Mouse (Mus musculus) hindlimb bud, embryonic 11.5 days (tissue): ENCODE measurements around the gene Alg1.
"Not testable (repeated sequence)": the region's sequence is repeated elsewhere in the genome, so short reads cannot be mapped to it uniquely, and the experiment has no call there.

ENCODE experiments used
- DNase-seq: peaks from one replicate; pipeline ENCODE4 v3.0.0-alpha.2; 2012; ENCODE audit warnings: low read depth, low spot score; ENCODE audit errors: extremely low spot score

Alg1 gene

DNA sequence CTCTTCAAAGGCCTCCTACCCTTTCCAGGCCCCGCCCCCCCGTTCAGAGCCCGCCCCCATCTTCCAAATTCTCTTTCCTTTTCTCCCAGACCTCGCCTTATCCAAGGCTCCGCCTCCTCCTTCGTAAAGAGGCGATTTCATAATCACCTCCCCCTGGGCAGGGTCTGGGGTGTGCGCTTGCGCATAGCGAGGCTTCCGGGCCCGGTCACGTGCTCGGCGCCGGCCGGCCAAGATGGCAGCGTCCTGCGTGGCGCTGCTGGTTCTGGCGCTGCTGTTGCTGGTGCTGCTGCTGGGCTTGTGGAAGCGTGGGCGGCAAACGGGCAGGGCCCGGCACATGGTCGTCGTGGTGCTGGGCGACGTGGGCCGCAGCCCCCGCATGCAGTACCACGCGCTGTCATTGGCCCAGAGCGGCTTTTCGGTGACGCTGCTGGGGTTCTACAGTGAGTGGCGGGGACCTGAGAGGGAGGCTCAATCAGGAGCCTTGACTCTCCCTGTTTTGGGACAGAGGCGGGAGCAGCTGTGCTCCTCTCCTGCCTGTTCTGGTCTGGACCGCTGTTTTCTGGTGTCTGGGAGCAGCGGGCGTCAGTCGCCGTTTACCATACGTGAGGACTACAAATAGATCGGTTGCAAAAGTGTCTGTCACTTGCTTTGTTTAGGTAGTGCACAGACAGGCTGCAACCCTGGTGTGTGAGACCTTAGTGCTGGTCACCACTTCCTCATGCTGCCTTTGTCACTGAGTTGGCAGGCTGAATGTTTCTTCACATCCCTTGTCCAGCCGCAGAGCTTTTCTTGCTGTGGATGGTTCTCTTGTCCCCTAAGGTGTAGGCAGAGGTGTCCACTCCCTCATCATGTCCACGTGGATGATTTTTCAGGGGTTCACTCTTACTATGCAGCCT, at the start of gene Alg1:
TSS of gene Alg1 (plus strand) at position 204 of the 896 bp plus-strand sequence.
- DNase-seq, result peak; percentile 79

- DNase-seq, result no peak
Observed at GRCm38 (mm10) chr16:5184101-5184500, 49.3 kb upstream of the Alg1 start.

DNA sequence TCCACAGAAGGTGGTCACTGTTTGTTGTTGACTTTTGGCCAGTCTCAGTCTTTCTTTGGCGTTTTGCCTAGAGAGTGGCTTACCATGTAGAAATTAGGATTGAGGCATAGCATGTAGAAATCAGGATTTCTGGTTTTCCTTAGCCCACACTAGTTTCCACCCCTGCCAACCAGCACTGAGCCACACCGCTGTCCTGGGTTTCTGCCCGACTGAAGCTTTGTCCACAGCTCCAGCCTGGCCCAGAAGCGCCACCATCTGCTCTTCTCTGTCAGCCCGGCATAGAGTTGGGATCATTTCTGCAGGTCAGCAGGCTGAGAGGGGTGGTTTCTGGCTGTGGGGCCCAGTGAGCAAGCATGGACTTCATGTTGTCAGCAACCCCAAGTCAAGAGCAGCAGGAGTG, 48.5 kb upstream of the Alg1 start:
- DNase-seq, result no peak

- no peak for DNase-seq
Observed at GRCm38 (mm10) chr16:5185691-5186090, 47.7 kb upstream of the Alg1 start.

DNA sequence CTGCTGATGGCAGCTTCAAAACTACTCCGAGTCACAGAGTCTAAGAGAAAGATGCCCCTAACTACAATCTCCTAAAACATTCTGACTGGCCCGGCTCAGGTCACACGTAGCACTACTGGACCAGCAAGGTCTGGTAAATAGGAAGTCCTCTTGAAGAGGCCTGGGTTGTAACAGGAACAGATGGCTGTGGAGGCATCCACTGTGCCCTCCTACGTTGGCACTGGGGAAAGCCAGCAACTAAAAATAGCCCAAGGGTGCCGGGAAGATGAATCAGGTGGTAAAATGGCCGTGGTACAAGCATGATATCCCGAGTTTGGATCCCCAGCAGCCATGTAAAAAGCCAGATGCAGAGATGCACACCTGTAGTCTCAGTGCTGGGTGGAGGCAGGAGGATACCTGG, 47.2 kb upstream of the Alg1 start:
- DNase-seq, result no peak

DNA sequence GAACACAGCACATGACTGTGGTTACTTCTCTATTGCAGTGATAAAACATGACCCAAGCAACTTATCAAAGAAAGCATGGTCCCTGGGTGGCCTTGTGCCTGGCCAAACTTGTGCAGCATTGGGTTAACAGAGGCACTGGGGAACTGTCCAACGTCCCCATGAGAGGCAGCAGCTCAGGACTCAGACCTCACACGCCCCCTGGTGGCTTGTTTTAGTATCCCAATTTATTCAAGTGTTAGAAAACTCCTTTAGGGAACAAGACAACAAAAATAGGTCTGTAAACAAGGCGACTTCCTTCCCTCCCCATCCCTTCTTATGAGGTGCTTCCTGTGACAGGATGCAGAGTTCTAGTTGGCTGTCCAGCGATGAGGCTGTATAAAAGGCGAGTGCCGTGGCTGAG, 38.3 kb upstream of the Alg1 start:
- peak; percentile 30 for DNase-seq

GRCm38 (mm10) chr16:5202681-5203080, 30.7 kb upstream of the Alg1 start:
- peak; percentile 33 for DNase-seq

DNA sequence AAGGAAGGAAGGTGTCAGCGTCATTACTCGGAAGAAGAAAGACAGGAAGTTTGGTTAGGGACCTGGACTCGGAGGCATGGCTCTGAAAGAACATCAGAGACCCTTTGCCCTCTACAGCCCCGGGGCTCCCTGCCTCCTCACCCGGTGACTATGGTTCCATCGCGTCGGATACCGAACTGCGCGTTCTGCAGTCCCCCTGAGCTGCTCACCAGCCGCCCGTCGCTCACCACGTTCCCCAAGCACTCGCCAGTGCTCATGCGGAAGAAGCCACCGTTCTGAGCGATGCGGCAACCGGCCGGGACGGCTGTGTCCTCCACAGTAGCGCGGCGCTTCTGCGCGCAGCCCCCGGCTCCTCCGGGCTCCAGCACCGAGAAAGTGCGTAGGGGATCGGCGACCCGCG, 30.2 kb upstream of the Alg1 start:
- DNase-seq, result no peak

GRCm38 (mm10) chr16:5203668-5204433, 29.6 kb upstream of the Alg1 start, which contains the start of gene Nagpa:
TSS of gene Nagpa (minus strand) at chr16:5204012.
- peak; percentile 81 for DNase-seq

GRCm38 (mm10) chr16:5205431-5205970, 27.9 kb upstream of the Alg1 start:
- DNase-seq, result no peak

GRCm38 (mm10) chr16:5206051-5206450, 27.4 kb upstream of the Alg1 start:
- DNase-seq, result no peak

GRCm38 (mm10) chr16:5210365-5210764, 23.1 kb upstream of the Alg1 start:
- no peak for DNase-seq

DNA sequence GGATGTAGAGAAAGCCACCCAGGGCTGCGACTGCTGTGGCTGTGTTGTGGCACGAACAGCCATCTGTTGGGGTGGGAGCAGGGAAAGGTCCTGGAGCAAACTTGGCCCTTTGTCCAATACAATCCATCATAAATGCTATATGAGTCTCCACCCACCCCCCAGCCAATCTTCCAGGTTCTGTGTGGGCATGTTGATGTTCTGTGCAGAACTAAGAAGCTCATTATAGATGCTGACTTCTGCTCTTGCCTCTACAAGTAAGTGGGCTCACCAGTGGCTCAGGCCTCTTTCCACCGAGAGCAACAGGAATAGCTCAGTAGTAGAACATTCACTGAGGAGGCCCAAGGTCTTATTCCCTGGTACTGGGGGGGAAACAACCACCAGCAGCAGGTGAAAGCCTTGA, 21.3 kb upstream of the Alg1 start:
- no peak for DNase-seq

GRCm38 (mm10) chr16:5214126-5214525, 19.3 kb upstream of the Alg1 start:
- no peak for DNase-seq

- DNase-seq, result no peak
Observed at GRCm38 (mm10) chr16:5216686-5217085, 16.7 kb upstream of the Alg1 start.

DNA sequence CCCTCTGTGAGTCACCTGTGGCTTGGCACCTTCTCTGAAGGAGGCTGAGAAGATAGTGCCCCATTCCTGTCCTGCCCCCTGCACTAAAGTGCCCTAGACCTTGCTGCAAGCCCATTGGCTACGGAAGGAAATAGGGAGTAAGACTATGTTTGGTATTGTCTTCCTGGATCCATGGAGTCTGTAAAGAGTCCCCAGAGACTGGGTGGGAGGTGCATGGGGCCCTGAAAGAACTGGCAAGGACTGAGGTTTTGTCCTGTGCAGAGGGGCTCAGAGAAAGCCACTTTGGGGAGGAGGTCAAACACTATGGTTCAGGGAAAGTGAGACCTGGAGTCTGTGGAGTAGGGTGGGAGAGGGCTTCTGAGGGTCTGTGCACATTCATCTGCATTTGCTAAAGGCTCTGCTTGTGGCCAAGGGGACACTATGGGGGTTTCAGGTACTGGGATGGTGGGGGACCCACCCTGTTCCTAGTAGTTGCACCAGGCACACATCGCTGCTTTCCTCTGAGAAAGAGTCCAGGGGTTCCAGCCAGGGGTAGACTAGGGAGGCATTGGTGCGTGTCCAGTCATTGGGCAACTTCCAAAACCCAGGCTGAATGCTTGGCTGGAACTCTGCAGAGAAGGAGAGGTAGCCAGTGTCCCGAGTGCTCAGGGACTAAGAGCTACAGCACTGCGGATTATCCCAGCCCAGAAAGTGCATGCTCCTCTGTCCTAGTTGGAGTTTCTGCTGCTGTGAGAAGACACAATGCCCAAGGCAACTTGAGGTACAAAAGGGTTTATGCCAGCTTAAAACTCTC, 15.9 kb upstream of the Alg1 start:
- no peak for DNase-seq

GRCm38 (mm10) chr16:5221403-5221802, 12.0 kb upstream of the Alg1 start:
- no peak for DNase-seq

DNA sequence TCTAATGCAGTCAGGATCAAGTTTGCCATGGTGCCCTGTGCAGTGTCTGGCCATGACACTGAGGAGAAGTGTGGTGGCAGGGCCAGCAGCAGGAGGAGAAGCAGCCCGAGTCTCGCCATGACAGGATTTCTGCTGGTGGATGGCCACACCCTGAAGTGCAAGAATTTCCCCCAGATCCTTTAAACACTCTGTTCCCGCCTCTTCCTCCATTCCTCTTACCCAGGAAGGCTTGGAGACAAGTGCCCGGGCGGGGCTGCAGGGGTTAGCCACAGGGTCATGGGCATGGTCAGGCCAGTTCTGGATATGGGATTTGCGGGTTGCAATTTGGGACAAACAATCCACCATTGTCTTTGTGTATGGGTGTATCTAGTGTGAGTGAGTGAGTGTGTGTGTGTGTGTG, 11.3 kb upstream of the Alg1 start, which contains the start of gene AU021092:
TSS of gene AU021092 (minus strand) at position 160 of the 400 bp plus-strand sequence.
- DNase-seq, result no peak

DNA sequence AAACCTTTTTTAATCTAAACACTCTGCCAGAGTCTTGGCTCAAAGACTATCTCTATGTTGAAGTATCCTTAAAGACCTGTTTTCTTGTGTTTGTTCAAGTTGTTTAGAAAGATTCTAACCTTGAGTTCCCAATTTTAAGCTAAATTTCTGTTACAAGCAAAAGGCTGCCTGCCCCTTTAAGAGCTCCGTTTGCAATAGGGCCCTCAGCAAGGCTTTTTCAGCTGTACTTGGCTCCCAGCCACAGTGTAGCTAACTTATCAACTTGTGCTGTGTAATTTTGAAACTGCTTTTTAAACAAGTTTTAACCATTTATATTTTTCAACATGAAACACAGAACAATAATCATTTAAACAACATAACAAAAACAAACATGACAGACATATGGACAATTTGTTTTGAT, 6.9 kb upstream of the Alg1 start:
- not testable (repeated sequence) for DNase-seq

- DNase-seq, result not testable (repeated sequence)
Observed at GRCm38 (mm10) chr16:5227501-5227900, 5.9 kb upstream of the Alg1 start.

GRCm38 (mm10) chr16:5228103-5228502, 5.3 kb upstream of the Alg1 start:
- DNase-seq, result not testable (repeated sequence)
